Mouse (Mus musculus) thymus, adult 2 months (tissue): ENCODE data around the gene Wnk2. TPM values are rescaled to one million over a fixed set of nuclear protein-coding genes. Genes with fewer than 3 reads are reported as not detected.
A peak's percentile ranks its signal among the peaks of the same experiment; 100 is the strongest.

Source experiments
- DNase-seq: peaks from one replicate; pipeline ENCODE4 v3.0.0; 2021
- H3K27ac ChIP-seq: fragments of 200-500 bp; 2 replicates; pipeline ENCODE4 v1.5.1; 2012; ENCODE audit warnings: low read length, control low read depth; ENCODE audit not compliant: control insufficient read depth, insufficient read depth
- H3K27me3 ChIP-seq: fragments of 200-500 bp; 2 replicates; pipeline ENCODE4 v1.6.1; 2012; ENCODE audit warnings: mild to moderate bottlenecking, low read length, moderate library complexity, mixed read lengths; ENCODE audit not compliant: control insufficient read depth, insufficient read depth
- H3K36me3 ChIP-seq: fragments of 200-500 bp; 2 replicates; pipeline ENCODE4 v1.6.1; 2012; ENCODE audit warnings: mild to moderate bottlenecking, low read length, moderate library complexity; ENCODE audit not compliant: control insufficient read depth, insufficient read depth
- H3K4me1 ChIP-seq: fragments of 200-500 bp; replicated peaks from 2 replicates; pipeline ENCODE4 v1.6.1; 2012; ENCODE audit warnings: low read length; ENCODE audit not compliant: control insufficient read depth, insufficient read depth
- H3K4me3 ChIP-seq: fragments of 200-500 bp; 2 replicates; pipeline ENCODE4 v1.5.1; 2012; ENCODE audit warnings: mild to moderate bottlenecking, low read length, control low read depth, moderate library complexity; ENCODE audit not compliant: control insufficient read depth, insufficient read depth
- CTCF ChIP-seq: fragments of 200-500 bp; IDR thresholded peaks from 2 replicates; pipeline ENCODE4 v1.5.1; 2012; ENCODE audit warnings: mild to moderate bottlenecking, control low read depth, low read length, moderate library complexity, borderline replicate concordance; ENCODE audit not compliant: control insufficient read depth, poor library complexity, insufficient read depth; ENCODE audit errors: extremely low read depth
- POLR2A ChIP-seq: fragments of 200-500 bp; IDR thresholded peaks from 2 replicates; pipeline ENCODE4 v1.6.1; 2012; ENCODE audit warnings: mild to moderate bottlenecking, low read length, control low read depth, moderate library complexity; ENCODE audit not compliant: control insufficient read depth, poor library complexity, insufficient read depth; ENCODE audit errors: extremely low read depth
- WGBS: fragments of 180-500 bp; shearing (Covaris S2); methylation state at CpG from one replicate; pipeline ENCODE4 v1.1.7; 2018; 5-methylcytosine and 5-hydroxymethylcytosine counted together
- polyA plus RNA-seq: library from polyadenylated mRNA; depleted of rRNA; stranded (reverse); fragments of >200 nt; gene quantifications from 2 replicates; pipeline ENCODE4 v1.2.3, GENCODE M21; 2012

Wnk2 gene
- polyA plus RNA-seq, 1 experiment: 3.9 TPM

DNA sequence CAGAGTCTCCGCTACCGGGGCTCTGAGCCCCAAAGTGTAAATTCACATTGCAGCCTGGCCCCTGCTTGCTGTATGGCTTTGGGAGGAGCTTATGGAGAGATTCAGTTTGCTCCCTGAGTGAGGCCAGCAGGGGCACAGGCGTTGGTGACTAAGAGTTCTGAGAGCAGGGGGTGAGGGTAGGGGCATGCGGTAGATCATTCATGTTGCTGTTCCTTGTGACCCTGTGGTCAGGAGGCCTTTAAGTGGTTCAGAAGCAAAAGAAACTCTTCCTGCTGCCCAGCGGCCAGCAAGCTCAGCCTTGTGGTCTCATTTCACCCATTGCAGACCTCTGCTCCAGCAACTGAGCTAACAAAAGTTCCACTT is 43.8 kb upstream of the Wnk2 start:
- H3K27me3 ChIP-seq: no peaks in the 10 kb centered on the region
- no peak overlapping the region for H3K27ac ChIP-seq
- no peaks in the 10 kb centered on the region for H3K36me3 ChIP-seq
- WGBS: 60% methylated on average over 5 of the region's 5 CpGs
- DNase-seq: no peak
- TF ChIP-seq POLR2A (no peak), CTCF (no peak)
- H3K4me3 ChIP-seq: no peak overlapping the region
- peaks cover 14% of the 10 kb centered on the region for H3K4me1 ChIP-seq

DNA sequence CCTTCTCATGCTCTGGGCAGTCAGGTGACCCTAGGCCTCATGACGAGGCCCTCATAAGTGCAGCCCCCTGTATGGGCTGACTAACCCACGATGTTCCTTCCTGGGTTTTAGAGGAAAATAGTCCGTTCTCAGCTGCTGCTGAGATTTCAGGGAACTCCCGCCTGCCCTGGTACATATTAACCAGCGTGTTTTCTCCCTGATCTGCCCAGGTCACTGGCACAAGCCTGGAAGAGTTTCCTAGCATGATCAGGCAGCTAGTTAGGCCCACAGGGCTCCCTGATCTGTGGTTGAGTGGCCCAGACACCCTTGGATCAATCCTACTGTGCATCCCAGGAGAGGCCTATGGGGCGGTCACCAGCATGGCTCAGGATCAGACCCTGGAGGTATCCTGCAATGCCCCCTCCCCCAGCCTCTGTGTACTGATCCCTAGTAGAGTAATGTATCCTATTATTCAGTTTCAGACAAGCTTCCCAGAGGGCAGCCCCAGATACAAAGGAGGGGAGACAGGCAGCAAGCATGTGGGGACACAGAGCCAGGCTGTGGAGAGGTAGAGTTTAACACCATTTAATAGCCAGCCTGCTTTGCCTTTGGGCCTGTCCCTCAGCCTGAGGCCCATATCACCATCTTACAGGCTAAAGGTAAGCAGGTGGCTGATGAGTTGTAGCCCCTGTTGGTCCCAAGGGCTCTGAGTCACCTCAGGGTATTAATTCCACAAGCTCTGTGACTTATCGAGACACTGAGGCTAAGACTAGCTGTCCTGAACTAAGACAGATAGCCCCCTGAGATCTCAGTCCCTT is 43.3 kb upstream of the Wnk2 start:
- no peaks in the 10 kb centered on the region for H3K36me3 ChIP-seq
- H3K4me3 ChIP-seq: no peak overlapping the region
- no peak for DNase-seq
- H3K27ac ChIP-seq: no peak overlapping the region
- no peaks in the 10 kb centered on the region for H3K27me3 ChIP-seq
- TF ChIP-seq POLR2A (no peak), CTCF (no peak)
- WGBS: 79% methylated on average over 7 of the region's 7 CpGs
- H3K4me1 ChIP-seq: peaks cover 17% of the 10 kb centered on the region

DNA sequence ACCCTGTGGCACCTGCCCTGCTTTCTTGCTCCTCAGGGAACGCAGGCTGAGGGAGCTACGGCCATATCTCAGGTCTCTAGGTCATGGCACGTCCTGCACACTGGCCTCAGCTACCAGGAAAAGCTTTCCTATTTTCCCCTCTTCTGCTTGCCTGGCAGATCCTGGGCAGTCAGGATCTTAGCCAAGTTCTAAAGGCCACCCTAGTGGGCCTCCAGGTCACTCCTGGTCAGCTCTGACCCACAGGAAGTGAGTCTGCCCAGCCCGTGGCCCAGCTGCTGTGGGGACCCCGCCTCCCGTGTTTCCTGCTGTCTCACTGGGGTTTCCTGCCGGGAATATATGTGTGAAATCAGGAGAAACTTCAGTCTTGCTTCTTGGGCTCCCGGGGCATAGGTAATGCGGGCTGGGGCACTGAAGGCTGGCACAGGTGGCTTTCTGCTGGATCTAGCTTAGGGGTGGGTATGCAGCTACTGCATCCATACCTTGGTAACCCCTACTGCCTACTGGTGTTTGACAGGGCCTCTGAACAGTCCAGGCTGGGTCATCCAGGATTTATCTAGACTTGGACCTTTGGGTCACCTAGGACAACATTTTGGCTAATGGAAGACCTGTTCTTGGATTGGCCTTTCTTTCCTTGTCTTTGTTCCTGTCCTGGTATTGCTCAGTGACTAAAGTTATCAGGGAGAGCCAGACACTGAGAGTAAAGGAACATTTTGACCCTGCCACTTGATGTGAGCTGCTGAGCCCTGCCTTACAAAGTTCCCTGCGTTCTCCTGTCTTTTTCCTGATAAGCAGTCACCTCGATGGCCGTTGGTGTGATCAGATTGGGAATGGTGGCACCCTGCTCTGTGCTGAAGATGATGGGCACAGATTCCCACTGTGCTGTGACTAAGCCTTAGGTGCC is 42.4 kb upstream of the Wnk2 start:
- H3K4me3 ChIP-seq: no peak overlapping the region
- H3K27me3 ChIP-seq: no peaks in the 10 kb centered on the region
- WGBS: 79% methylated on average over 12 of the region's 12 CpGs
- peaks cover 17% of the 10 kb centered on the region for H3K4me1 ChIP-seq
- no peaks in the 10 kb centered on the region for H3K36me3 ChIP-seq
- DNase-seq: no peak
- H3K27ac ChIP-seq: no peak overlapping the region
- no peak for TF ChIP-seq CTCF
- no peak for TF ChIP-seq POLR2A

DNA sequence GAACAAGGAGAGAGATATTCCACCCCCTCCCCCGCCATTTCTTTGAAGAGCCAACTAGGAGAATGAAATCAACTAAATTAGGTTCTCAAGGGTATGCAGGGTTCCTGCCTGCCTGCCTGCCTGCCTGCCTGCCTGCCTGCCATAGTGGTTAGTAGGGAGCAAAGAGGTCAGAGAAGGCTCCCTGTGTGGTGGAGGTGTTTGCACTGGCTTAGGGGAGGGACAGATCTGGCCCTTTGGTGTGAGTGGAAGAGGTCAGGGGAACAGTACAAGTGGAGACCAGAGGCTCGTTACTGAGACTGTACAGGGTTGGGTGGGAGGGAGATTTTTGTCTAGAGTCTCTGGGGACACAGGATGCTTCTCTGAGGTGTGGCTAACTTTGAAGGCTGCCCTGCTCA is 41.1 kb upstream of the Wnk2 start:
- no peak overlapping the region for H3K27ac ChIP-seq
- H3K36me3 ChIP-seq: no peaks in the 10 kb centered on the region
- no peak overlapping the region for H3K4me3 ChIP-seq
- no peak for TF ChIP-seq POLR2A
- no peak for TF ChIP-seq CTCF
- H3K27me3 ChIP-seq: no peaks in the 10 kb centered on the region
- WGBS: 68% methylated on average over 2 of the region's 2 CpGs
- DNase-seq: no peak
- H3K4me1 ChIP-seq: peaks cover 17% of the 10 kb centered on the region

DNA sequence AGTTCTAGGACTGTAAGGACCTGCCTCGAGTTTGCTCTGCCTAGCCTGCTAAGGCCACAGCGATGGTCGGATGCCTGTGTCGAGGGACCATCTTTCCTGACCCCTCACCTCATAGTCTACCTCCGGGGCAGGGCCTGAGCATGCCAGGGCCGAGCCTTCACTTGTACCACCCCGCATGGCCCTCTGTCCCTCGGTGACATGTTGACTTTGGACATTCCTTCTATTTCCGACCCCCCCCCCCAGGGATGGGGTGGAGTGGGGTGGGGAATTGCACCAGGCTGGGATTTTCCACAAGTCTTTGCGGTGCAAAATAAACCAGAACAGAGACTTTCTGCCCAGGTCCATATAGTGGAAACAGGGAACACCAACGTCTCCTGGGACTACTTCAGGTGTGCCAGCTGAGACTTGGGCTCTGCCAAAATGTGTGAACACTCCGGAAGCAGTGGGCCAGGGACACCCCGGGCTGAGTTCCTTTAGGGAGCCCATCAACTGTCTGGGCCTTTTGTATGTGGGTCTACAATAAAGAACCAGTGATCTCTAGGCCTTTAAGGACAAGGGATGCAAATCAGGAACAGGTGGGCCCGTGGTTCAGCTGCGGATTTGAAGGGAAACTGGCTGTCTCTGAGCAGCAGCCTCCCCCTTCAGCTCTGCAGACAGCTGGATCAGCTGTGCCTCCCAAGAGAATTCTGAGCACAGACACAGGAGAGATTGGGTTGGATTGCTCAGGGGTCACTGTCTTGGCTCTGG is 40.6 kb upstream of the Wnk2 start:
- Histone ChIP-seq H3K36me3 (no peaks in the 10 kb centered on the region), H3K27ac (no peak overlapping the region), H3K4me1 (peaks cover 17% of the 10 kb centered on the region), H3K27me3 (no peaks in the 10 kb centered on the region), H3K4me3 (peak overlapping the region; percentile 95)
- 18% methylated on average over 15 of the region's 15 CpGs for WGBS
- no peak for DNase-seq
- TF ChIP-seq POLR2A (no peak), CTCF (no peak)

DNA sequence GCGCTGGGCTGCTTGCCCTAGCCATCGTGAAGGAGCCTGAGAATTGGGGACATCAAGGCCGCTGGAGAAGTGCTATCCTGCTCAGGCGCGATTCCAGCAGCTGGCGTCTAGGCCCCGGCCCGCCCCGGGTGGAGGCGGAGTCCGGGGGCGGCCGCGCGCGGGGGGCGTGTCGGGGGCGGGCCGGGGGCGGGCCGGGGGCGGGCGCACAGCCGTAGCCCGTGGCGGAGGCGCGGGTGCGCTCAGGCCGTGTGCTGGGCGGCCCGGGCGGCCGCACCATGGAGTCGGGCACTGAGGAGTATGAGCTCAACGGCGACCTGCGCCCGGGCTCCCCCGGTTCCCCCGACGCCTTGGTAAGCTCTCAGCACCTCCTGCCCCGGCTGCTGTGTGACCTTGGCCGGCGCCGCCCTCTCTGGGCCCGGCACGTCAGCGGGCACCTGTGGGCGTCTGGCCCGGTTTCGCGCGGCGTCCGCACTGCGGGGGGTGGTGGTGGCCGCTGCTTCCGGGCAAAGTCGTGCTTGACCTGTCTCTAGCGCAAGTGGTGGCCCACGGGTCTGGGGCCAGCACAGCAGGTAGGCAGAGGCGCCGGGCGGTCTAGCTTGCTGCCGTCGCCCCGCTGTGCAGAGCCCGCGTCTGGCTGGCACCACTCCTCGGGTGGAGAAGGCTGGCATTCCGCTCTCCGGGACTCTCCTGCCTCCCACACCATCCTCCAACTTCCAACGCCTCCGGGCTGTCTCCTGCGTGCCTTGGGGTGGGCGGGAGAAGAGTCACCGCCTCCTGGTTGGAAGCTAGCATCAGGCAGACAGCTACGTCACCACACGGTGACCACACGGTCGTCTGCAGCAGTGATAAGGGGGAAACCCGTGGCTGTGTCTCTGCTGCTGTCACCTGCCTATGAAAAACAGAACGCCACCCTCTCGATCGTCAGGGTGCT is 39.7 kb upstream of the Wnk2 start, which contains the start of gene Ninj1:
Gene Ninj1 (plus strand): TSS at position 198 of the 931 bp plus-strand sequence.
- Histone ChIP-seq H3K27ac (peak within 1 kb of the TSS; percentile 4; the same call in 1 of the 2 replicates), H3K4me1 (peaks cover 17% of the 10 kb centered on the region), H3K27me3 (no peaks in the 10 kb centered on the region), H3K36me3 (no peaks in the 10 kb centered on the region), H3K4me3 (peak within 1 kb of the TSS; percentile 95)
- TF ChIP-seq POLR2A (peak; percentile 32; the same call in 1 of the 2 replicates), CTCF (no peak)
- DNase-seq: peak; percentile 72
- WGBS: 4% methylated on average over 86 of the region's 87 CpGs
